Mouse (Mus musculus) layer of hippocampus, postnatal 25 days (tissue): ENCODE measurements around the gene Dhx58. TPM values are rescaled to one million over a fixed set of nuclear protein-coding genes. Genes with fewer than 3 reads are reported as not detected.
A peak's percentile ranks its signal among the peaks of the same experiment; 100 is the strongest.

Experiments used
- DNase-seq, 2 experiments: peaks; one replicate each; pipeline ENCODE4 v3.0.0; 2022; ENCODE audit warnings: mixed read lengths in 2 of 2, low spot score in 1 of 2; ENCODE audit errors: extremely low spot score in 1 of 2
- total RNA-seq, 2 experiments: library from RNA; stranded (reverse); gene quantifications; 2 replicates each; pipeline ENCODE4 v1.2.3; 2021

Dhx58 gene
- 1 to 10 TPM; 1.4 to 2.1 TPM for total RNA-seq

- no peak for DNase-seq
Observed at GRCm38 (mm10) chr11:100703851-100704531, at the start of gene Dhx58. TSS of gene Dhx58 (minus strand) at chr11:100704271.

GRCm38 (mm10) chr11:100752294-100752693 is 48.2 kb upstream of the Dhx58 start:
- no peak for DNase-seq

GRCm38 (mm10) chr11:100750127-100750526 is 46.1 kb upstream of the Dhx58 start:
- DNase-seq: no peak

- DNase-seq: no peak
Observed at GRCm38 (mm10) chr11:100749469-100749868, 45.4 kb upstream of the Dhx58 start.

GRCm38 (mm10) chr11:100748620-100749019 is 44.5 kb upstream of the Dhx58 start:
- DNase-seq: no peak

GRCm38 (mm10) chr11:100747114-100747513 is 43.0 kb upstream of the Dhx58 start:
- DNase-seq: no peak

GRCm38 (mm10) chr11:100746546-100746945 is 42.5 kb upstream of the Dhx58 start:
- DNase-seq: no peak

- peak; percentile 29 to 58 for DNase-seq
Observed at GRCm38 (mm10) chr11:100745085-100745484, 41.0 kb upstream of the Dhx58 start.

- DNase-seq: no peak
Observed at GRCm38 (mm10) chr11:100741348-100741747, 37.3 kb upstream of the Dhx58 start.

GRCm38 (mm10) chr11:100738749-100739148 is 34.7 kb upstream of the Dhx58 start:
- DNase-seq: no peak

- DNase-seq: peak; percentile 90 to 93
Observed at GRCm38 (mm10) chr11:100738066-100738604, 34.1 kb upstream of the Dhx58 start, which contains the start of gene Rab5c. TSS of gene Rab5c (minus strand) at chr11:100738215.

- no peak for DNase-seq
Observed at GRCm38 (mm10) chr11:100737105-100737733, 33.1 kb upstream of the Dhx58 start.

- DNase-seq: no peak
Observed at GRCm38 (mm10) chr11:100736746-100737080, 32.6 kb upstream of the Dhx58 start.

- no peak for DNase-seq
Observed at GRCm38 (mm10) chr11:100735954-100736745, 32.1 kb upstream of the Dhx58 start.

- no peak for DNase-seq
Observed at GRCm38 (mm10) chr11:100735134-100735865, 31.2 kb upstream of the Dhx58 start.

GRCm38 (mm10) chr11:100730477-100731205 is 26.6 kb upstream of the Dhx58 start:
- no peak for DNase-seq

- no peak for DNase-seq
Observed at GRCm38 (mm10) chr11:100729976-100730375, 25.9 kb upstream of the Dhx58 start.

GRCm38 (mm10) chr11:100728601-100729000 is 24.5 kb upstream of the Dhx58 start:
- no peak for DNase-seq

- no peak for DNase-seq
Observed at GRCm38 (mm10) chr11:100727201-100727600, 23.1 kb upstream of the Dhx58 start.
